Mouse (Mus musculus): Measurements from ENCODE around the gene Baz1a.

DNA sequence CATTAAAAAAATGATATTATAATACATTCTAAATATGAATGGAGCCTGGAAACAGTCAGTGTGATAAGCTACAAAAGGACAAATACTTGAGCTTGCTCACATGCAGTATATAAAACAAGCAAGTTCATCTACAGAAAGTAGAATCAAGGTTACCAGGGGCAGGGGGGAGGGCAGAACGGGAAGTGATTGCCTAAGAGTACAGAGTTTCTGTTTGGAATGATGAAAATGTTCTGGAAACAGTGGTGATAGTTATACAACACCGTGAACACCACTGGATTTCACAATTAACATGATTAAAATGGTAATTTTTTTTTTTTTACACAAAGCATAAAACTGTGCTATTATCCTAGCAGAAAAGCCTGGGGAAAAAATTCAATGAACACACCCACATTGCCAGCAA, 54.6 kb downstream of the Baz1a start:
- TF ChIP-seq POLR2A (IDR thresholded peaks at IDR 0.05; ENCODE audit: control insufficient read depth, extremely low read depth, insufficient read depth, low read length, poor library complexity) (no peak), CTCF (IDR thresholded peaks at IDR 0.05; ENCODE audit: borderline replicate concordance, control insufficient read depth, extremely low read depth, insufficient read depth, low read length, poor library complexity) (no peak)

Data from thymus, adult 2 months (tissue).